Mouse (Mus musculus) limb, embryonic 14.5 days (tissue): Measurements from ENCODE around the gene Gpr18. TPM values are rescaled to one million over a fixed set of nuclear protein-coding genes. Genes with fewer than 3 reads are reported as not detected.

Experiments used
- ATAC-seq: fragments of 200-750 bp; cut with Nextera tagmentation; 2 replicates; pipeline ENCODE4 v1.8.0; 2017; ENCODE audit warnings: low read depth, moderate number of reproducible peaks, moderate TSS enrichment; ENCODE audit not compliant: low FRiP score
- DNase-seq: peaks from one replicate; pipeline ENCODE4 v3.0.0-alpha.2; 2015; ENCODE audit warnings: low spot score
- H3K27ac ChIP-seq: fragments of 300-500 bp; sonication (generic); replicated peaks from 2 replicates; pipeline ENCODE4 v1.5.1; 2014; ENCODE audit warnings: low read depth, mild to moderate bottlenecking, low read length, moderate library complexity, mixed read lengths
- H3K27me3 ChIP-seq: fragments of 300-500 bp; sonication (generic); 2 replicates; pipeline ENCODE4 v1.6.1; 2014; ENCODE audit warnings: low read length, mixed read lengths; ENCODE audit not compliant: control insufficient read depth, insufficient read depth
- H3K36me3 ChIP-seq: fragments of 300-500 bp; sonication (generic); 2 replicates; pipeline ENCODE4 v1.6.1; 2014; ENCODE audit warnings: mild to moderate bottlenecking, low read length, moderate library complexity, mixed read lengths; ENCODE audit not compliant: control insufficient read depth, insufficient read depth
- H3K4me1 ChIP-seq: fragments of 300-500 bp; sonication (generic); 2 replicates; pipeline ENCODE4 v1.6.1; 2014; ENCODE audit warnings: antibody characterized with exemption, low read length, mixed read lengths; ENCODE audit not compliant: control insufficient read depth, insufficient read depth
- H3K4me2 ChIP-seq: fragments of 300-500 bp; sonication (generic); replicated peaks from 2 replicates; pipeline ENCODE4 v1.6.1; 2014; ENCODE audit warnings: low read depth, mild to moderate bottlenecking, low read length, moderate library complexity; ENCODE audit not compliant: severe bottlenecking
- H3K4me3 ChIP-seq: fragments of 300-500 bp; sonication (generic); replicated peaks from 2 replicates; pipeline ENCODE4 v1.5.1; 2014; ENCODE audit warnings: low read length
- H3K9ac ChIP-seq: fragments of 300-500 bp; sonication (generic); 2 replicates; pipeline ENCODE4 v1.6.1; 2014; ENCODE audit warnings: mild to moderate bottlenecking, low read depth, low read length, moderate library complexity; ENCODE audit not compliant: severe bottlenecking
- H3K9me3 ChIP-seq: fragments of 300-500 bp; sonication (generic); 2 replicates; pipeline ENCODE4 v1.6.1; 2016; ENCODE audit warnings: low read length; ENCODE audit not compliant: control insufficient read depth
- POLR2A ChIP-seq: fragments of 200-500 bp; IDR thresholded peaks from 2 replicates; pipeline ENCODE4 v1.8.0; 2012; ENCODE audit warnings: inconsistent platforms, mild to moderate bottlenecking, moderate library complexity, borderline replicate concordance; ENCODE audit not compliant: insufficient read depth, insufficient read length; ENCODE audit errors: extremely low read depth
- WGBS: fragments of 180-500 bp; shearing (Covaris S2); extraction: QIAGEN DNeasy Blood & Tissue Kit; methylation state at CpG from one replicate; pipeline ENCODE4 v1.1.7; 2014; 5-methylcytosine and 5-hydroxymethylcytosine counted together
- polyA plus RNA-seq, 2 experiments: library from polyadenylated mRNA; depleted of rRNA in 1 of 2; stranded (reverse) in 1 of 2; unstranded in 1 of 2; fragments of >200 nt; fragmentation: Nextera tagmentation in 1 of 2; extraction: Ambion mirVana in 1 of 2; gene quantifications; 2 replicates each; pipeline versions ENCODE4 v1.2.1 to v1.2.3; 2012 to 2014

The Gpr18 gene
- polyA plus RNA-seq, 2 experiments = not detected

GRCm38 (mm10) chr14:121934597-121934946 lies 19.0 kb upstream of the Gpr18 start:
- Histone ChIP-seq H3K4me3 (no peak overlapping the region), H3K4me2 (no peak overlapping the region), H3K9ac (no peak overlapping the region), H3K36me3 (peaks cover 21% of the 10 kb centered on the region), H3K4me1 (no peaks in the 10 kb centered on the region), H3K9me3 (no peaks in the 10 kb centered on the region; the same call in 1 of the 2 replicates), H3K27ac (no peak overlapping the region), H3K27me3 (no peaks in the 10 kb centered on the region)
- DNase-seq (no peak), ATAC-seq (no peak)
- TF ChIP-seq POLR2A = no peak
- 91% methylated on average over 5 of the region's 5 CpGs for WGBS

- H3K36me3 ChIP-seq = peaks cover 21% of the 10 kb centered on the region
- 89% methylated on average over 7 of the region's 7 CpGs for WGBS
- no peak overlapping the region for H3K4me3 ChIP-seq
- TF ChIP-seq POLR2A = no peak
- H3K9ac ChIP-seq = no peak overlapping the region
- no peak for ATAC-seq
- no peak overlapping the region for H3K27ac ChIP-seq
- no peaks in the 10 kb centered on the region for H3K27me3 ChIP-seq
- no peaks in the 10 kb centered on the region for H3K4me1 ChIP-seq
- no peak overlapping the region for H3K4me2 ChIP-seq
- no peaks in the 10 kb centered on the region; the same call in 1 of the 2 replicates for H3K9me3 ChIP-seq
- no peak for DNase-seq
These were observed 18.5 kb upstream of the Gpr18 start for GRCm38 (mm10) chr14:121933906-121934596.

- H3K27me3 ChIP-seq = no peaks in the 10 kb centered on the region
- no peak overlapping the region for H3K4me3 ChIP-seq
- no peak for DNase-seq
- ATAC-seq = no peak
- no peaks in the 10 kb centered on the region; the same call in 1 of the 2 replicates for H3K9me3 ChIP-seq
- peaks cover 21% of the 10 kb centered on the region for H3K36me3 ChIP-seq
- no peak overlapping the region for H3K9ac ChIP-seq
- H3K4me2 ChIP-seq = no peak overlapping the region
- WGBS = 87% methylated on average over 4 of the region's 4 CpGs
- no peaks in the 10 kb centered on the region for H3K4me1 ChIP-seq
- no peak overlapping the region for H3K27ac ChIP-seq
- TF ChIP-seq POLR2A = no peak
These were observed 16.6 kb upstream of the Gpr18 start for GRCm38 (mm10) chr14:121932180-121932579.

- Histone ChIP-seq H3K36me3 (peaks cover 21% of the 10 kb centered on the region), H3K4me1 (no peaks in the 10 kb centered on the region), H3K4me2 (no peak overlapping the region), H3K27ac (no peak overlapping the region), H3K27me3 (no peaks in the 10 kb centered on the region), H3K4me3 (no peak overlapping the region), H3K9ac (no peak overlapping the region), H3K9me3 (no peaks in the 10 kb centered on the region; the same call in 1 of the 2 replicates)
- no peak for TF ChIP-seq POLR2A
- 93% methylated on average over 3 of the region's 3 CpGs for WGBS
- no peak for DNase-seq
- no peak for ATAC-seq
These were observed 16.0 kb upstream of the Gpr18 start for GRCm38 (mm10) chr14:121931594-121931993.

- Histone ChIP-seq H3K27me3 (no peaks in the 10 kb centered on the region), H3K4me1 (no peaks in the 10 kb centered on the region), H3K4me2 (no peak overlapping the region), H3K4me3 (no peak overlapping the region), H3K36me3 (peaks cover 16% of the 10 kb centered on the region), H3K27ac (no peak overlapping the region), H3K9me3 (no peaks in the 10 kb centered on the region; the same call in 1 of the 2 replicates), H3K9ac (no peak overlapping the region)
- DNase-seq (no peak), ATAC-seq (no peak)
- no peak for TF ChIP-seq POLR2A
- 85% methylated on average over 7 of the region's 7 CpGs for WGBS
These were observed 15.3 kb upstream of the Gpr18 start for GRCm38 (mm10) chr14:121930731-121931383.
